Mouse (Mus musculus) MEL (cell line): Measurements from ENCODE around the gene Atp13a1. TPM values are rescaled to one million over a fixed set of nuclear protein-coding genes. Genes with fewer than 3 reads are reported as not detected.

Experiments
- DNase-seq: peaks from one replicate; pipeline ENCODE4 v3.0.0; 2011; ENCODE audit warnings: low read depth, low spot score
- H3K27ac ChIP-seq: 2 replicates; pipeline ENCODE4 v1.5.1; 2012; ENCODE audit warnings: low read depth, mild to moderate bottlenecking, control low read depth, low read length, moderate library complexity; ENCODE audit not compliant: control insufficient read depth
- H3K27me3 ChIP-seq, 2 experiments: fragments of 150-350 bp in 1 of 2; sonication (generic) in 1 of 2; 2 replicates each; pipeline ENCODE4 v1.6.1; 2012; ENCODE audit warnings: low read length in 2 of 2, mild to moderate bottlenecking in 2 of 2, improper control_type of control experiment in 1 of 2, moderate library complexity in 1 of 2; ENCODE audit not compliant: insufficient read depth in 2 of 2, control insufficient read depth in 1 of 2
- H3K36me3 ChIP-seq, 2 experiments: 2 replicates each; pipeline ENCODE4 v1.6.1; 2012 to 2014; ENCODE audit warnings: low read length in 2 of 2, improper control_type of control experiment in 1 of 2, inconsistent platforms in 1 of 2, mild to moderate bottlenecking in 1 of 2; ENCODE audit not compliant: insufficient read depth in 2 of 2, control insufficient read depth in 1 of 2
- H3K4me1 ChIP-seq, 2 experiments: fragments of 150-350 bp in 1 of 2; sonication (generic) in 1 of 2; 2 replicates each; pipeline ENCODE4 v1.6.1; 2012; ENCODE audit warnings: low read length in 2 of 2, improper control_type of control experiment in 1 of 2, mild to moderate bottlenecking in 1 of 2; ENCODE audit not compliant: insufficient read depth in 2 of 2, control insufficient read depth in 1 of 2
- H3K4me3 ChIP-seq, 2 experiments: fragments of 150-350 bp in 1 of 2; sonication (generic) in 1 of 2; 2 replicates each; pipeline ENCODE4 v1.5.1; 2012; ENCODE audit warnings: low read depth in 2 of 2, low read length in 2 of 2, mild to moderate bottlenecking in 2 of 2, moderate library complexity in 2 of 2, control low read depth in 1 of 2, improper control_type of control experiment in 1 of 2; ENCODE audit not compliant: control insufficient read depth in 1 of 2, insufficient read depth in 1 of 2
- H3K79me2 ChIP-seq: 2 replicates; pipeline ENCODE4 v1.6.1; 2012; ENCODE audit warnings: mild to moderate bottlenecking, low read length, moderate library complexity; ENCODE audit not compliant: control insufficient read depth, poor library complexity, insufficient read depth
- H3K9ac ChIP-seq: 2 replicates; pipeline ENCODE4 v1.6.1; 2012; ENCODE audit warnings: low read depth, mild to moderate bottlenecking, control low read depth, low read length, moderate library complexity; ENCODE audit not compliant: control insufficient read depth, poor library complexity, severe bottlenecking
- H3K9me3 ChIP-seq: fragments of 150-350 bp; sonication (generic); replicated peaks from 2 replicates; pipeline ENCODE4 v1.6.1; 2012; ENCODE audit warnings: mild to moderate bottlenecking, low read length, improper control_type of control experiment, moderate library complexity; ENCODE audit not compliant: insufficient read depth
- CHD2 ChIP-seq: IDR thresholded peaks from 2 replicates; pipeline ENCODE4 v1.6.1; 2011; ENCODE audit warnings: low read length, improper control_type of control experiment
- ELF1 ChIP-seq: IDR thresholded peaks from 2 replicates; pipeline ENCODE4 v1.6.1; 2014; ENCODE audit warnings: low read depth, mild to moderate bottlenecking, inconsistent platforms, low read length, improper control_type of control experiment, moderate library complexity
- EP300 ChIP-seq, 2 experiments: IDR thresholded peaks; 2 replicates each; pipeline ENCODE4 v1.6.1; 2011; ENCODE audit warnings: improper control_type of control experiment in 2 of 2, low read length in 2 of 2, low read depth in 1 of 2, mild to moderate bottlenecking in 1 of 2
- GATA1 ChIP-seq: IDR thresholded peaks from 2 replicates; pipeline ENCODE4 v1.6.1; 2011; ENCODE audit warnings: low read depth, low read length, improper control_type of control experiment
- KAT2A ChIP-seq: conservative IDR thresholded peaks from 2 replicates; pipeline ENCODE4 v1.6.1; 2012; ENCODE audit warnings: low read depth, low read length, improper control_type of control experiment, inconsistent platforms
- MAFK ChIP-seq: IDR thresholded peaks from 2 replicates; pipeline ENCODE4 v1.6.1; 2011; ENCODE audit warnings: low read depth, mild to moderate bottlenecking, low read length, improper control_type of control experiment, borderline replicate concordance
- NELFE ChIP-seq: IDR thresholded peaks from 2 replicates; pipeline ENCODE4 v1.6.1; 2011; ENCODE audit warnings: low read depth, low read length, improper control_type of control experiment
- POLR2A ChIP-seq, 2 experiments: IDR thresholded peaks; 2 replicates each; pipeline ENCODE4 v1.6.1; 2011 to 2012; ENCODE audit warnings: low read length in 2 of 2, mild to moderate bottlenecking in 2 of 2, control low read depth in 1 of 2, improper control_type of control experiment in 1 of 2, low read depth in 1 of 2, moderate library complexity in 1 of 2; ENCODE audit not compliant: control insufficient read depth in 1 of 2, insufficient read depth in 1 of 2, poor library complexity in 1 of 2
- POLR2AphosphoS2 ChIP-seq: IDR thresholded peaks from 2 replicates; pipeline ENCODE4 v1.6.1; 2011; ENCODE audit warnings: low read length, improper control_type of control experiment
- POLR2AphosphoS5 ChIP-seq: IDR thresholded peaks from 2 replicates; pipeline ENCODE4 v1.6.1; 2012; ENCODE audit warnings: low read depth, borderline replicate concordance, mild to moderate bottlenecking, inconsistent platforms, low read length, moderate library complexity, mixed read lengths
- SMC3 ChIP-seq: IDR thresholded peaks from 2 replicates; pipeline ENCODE4 v1.6.1; 2011; ENCODE audit warnings: low read depth, low read length, improper control_type of control experiment
- TAL1 ChIP-seq: IDR thresholded peaks from 2 replicates; pipeline ENCODE4 v1.6.1; 2012; ENCODE audit warnings: mild to moderate bottlenecking, inconsistent platforms, low read length, moderate library complexity, mixed read lengths
- TBP ChIP-seq: IDR thresholded peaks from 2 replicates; pipeline ENCODE4 v1.8.0; 2011; ENCODE audit warnings: low read depth, low read length, improper control_type of control experiment
- USF2 ChIP-seq, 2 experiments: IDR thresholded peaks; 2 replicates each; pipeline ENCODE4 v1.6.1; 2011 to 2012; ENCODE audit warnings: improper control_type of control experiment in 2 of 2, low read length in 2 of 2, borderline replicate concordance in 1 of 2, inconsistent platforms in 1 of 2, low read depth in 1 of 2, mild to moderate bottlenecking in 1 of 2; ENCODE audit not compliant: insufficient read depth in 1 of 2
- ZC3H11A ChIP-seq: IDR thresholded peaks from 2 replicates; pipeline ENCODE4 v1.6.1; 2012; ENCODE audit warnings: low read depth, mild to moderate bottlenecking, inconsistent platforms, low read length, improper control_type of control experiment
- ZKSCAN1 ChIP-seq: IDR thresholded peaks from 2 replicates; pipeline ENCODE4 v1.6.1; 2012; ENCODE audit warnings: low read depth, mild to moderate bottlenecking, inconsistent platforms, low read length, improper control_type of control experiment, moderate library complexity
- ZNF384 ChIP-seq: IDR thresholded peaks from 2 replicates; pipeline ENCODE4 v1.6.1; 2012; ENCODE audit warnings: low read depth, mild to moderate bottlenecking, inconsistent platforms, low read length, improper control_type of control experiment
- polyA plus RNA-seq, 2 experiments: library from polyadenylated mRNA; stranded (reverse) in 1 of 2; unstranded in 1 of 2; fragments of >175 nt in 1 of 2; fragments of >200 nt in 1 of 2; gene quantifications; 2 replicates each; pipeline versions ENCODE4 v1.2.1 to v1.2.4; 2012; ENCODE audit warnings: low replicate concordance in 2 of 2, low read depth in 1 of 2; ENCODE audit not compliant: insufficient read length in 2 of 2, insufficient read depth in 1 of 2, missing spikeins in 1 of 2
- total RNA-seq: library from RNA; depleted of rRNA; stranded (reverse); fragments of 300-350 nt; gene quantifications from 2 replicates; pipeline ENCODE4 v1.2.3, GENCODE M21; 2012

The Atp13a1 gene
- total and polyA plus RNA-seq, 3 experiments, result 52.4 to 83.7 TPM; not detected in 1

DNA sequence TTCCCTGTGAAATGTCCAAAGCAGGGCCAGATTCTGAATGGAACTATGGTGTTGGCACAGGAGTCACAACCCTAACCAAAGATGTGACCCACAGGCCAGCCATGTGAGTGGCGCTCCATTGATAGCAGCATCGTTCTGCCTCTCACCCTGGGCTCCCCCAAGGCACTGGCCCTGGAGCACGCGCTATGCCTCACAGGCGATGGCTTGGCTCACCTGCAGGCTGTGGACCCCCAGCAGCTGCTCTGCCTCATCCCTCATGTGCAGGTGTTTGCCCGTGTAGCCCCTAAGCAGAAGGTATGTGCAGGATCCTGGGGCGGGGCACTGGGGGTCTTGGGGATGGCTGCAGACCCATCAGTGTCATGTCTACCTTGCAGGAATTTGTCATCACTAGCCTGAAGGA is 12.4 kb downstream of the Atp13a1 start:
- no peaks in the 10 kb centered on the region for H3K9me3 ChIP-seq
- H3K9ac ChIP-seq, result no peak overlapping the region
- no peaks in the 10 kb centered on the region for H3K79me2 ChIP-seq
- H3K4me3 ChIP-seq, result no peak overlapping the region
- no peaks in the 10 kb centered on the region for H3K27me3 ChIP-seq
- H3K4me1 ChIP-seq, result no peaks in the 10 kb centered on the region
- H3K36me3 ChIP-seq, result peaks cover 3 to 8% of the 10 kb centered on the region in 2 experiments; a peak in 2 of 4 replicates
- no peak overlapping the region for H3K27ac ChIP-seq
- TF ChIP-seq USF2 (IDR thresholded peaks at IDR 0.05; ENCODE audit: borderline replicate concordance in 1 of 2, insufficient read depth in 1 of 2, low read depth in 1 of 2, low read length in 2 of 2), result no peak
- TF ChIP-seq EP300 (IDR thresholded peaks at IDR 0.05; ENCODE audit: low read depth in 1 of 2, low read length in 2 of 2), result no peak
- TF ChIP-seq CHD2, result no peak
- no peak for TF ChIP-seq TBP
- TF ChIP-seq ZC3H11A, result no peak
- TF ChIP-seq MAFK, result no peak
- TF ChIP-seq TAL1, result no peak
- TF ChIP-seq SMC3, result no peak
- no peak for TF ChIP-seq POLR2AphosphoS5
- no peak for TF ChIP-seq ZKSCAN1
- DNase-seq, result no peak

DNA sequence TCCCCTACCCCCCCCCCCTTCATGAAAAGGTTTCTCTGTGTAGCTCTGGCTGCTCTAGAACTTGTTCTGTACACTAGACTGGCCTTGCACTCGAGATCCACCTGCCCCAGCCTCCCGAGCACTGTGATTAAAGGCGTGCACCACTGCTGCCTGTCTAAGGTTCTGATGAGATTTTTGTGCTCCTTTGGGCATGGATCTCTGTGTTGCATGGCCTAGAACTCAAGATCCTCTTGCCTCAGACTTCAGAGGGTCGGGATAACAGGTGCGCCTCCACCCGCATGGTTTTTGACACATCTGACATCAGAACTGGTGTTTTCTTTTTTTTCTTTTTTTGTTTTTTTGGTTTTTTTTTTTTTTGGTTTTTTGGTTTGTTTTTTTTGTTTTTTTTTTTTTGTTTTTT is 13.6 kb downstream of the Atp13a1 start:
- Histone ChIP-seq H3K27me3 (no peaks in the 10 kb centered on the region), H3K4me3 (no peak overlapping the region), H3K9me3 (no peaks in the 10 kb centered on the region), H3K27ac (no peak overlapping the region), H3K4me1 (no peaks in the 10 kb centered on the region), H3K9ac (no peak overlapping the region), H3K79me2 (peaks cover 6% of the 10 kb centered on the region), H3K36me3 (peaks cover 3 to 7% of the 10 kb centered on the region in 2 experiments; a peak in 3 of 4 replicates)
- DNase-seq, result no peak
- TF ChIP-seq ELF1, result no peak
- TF ChIP-seq ZKSCAN1, result 0 out of 2 replicates have a peak, but pooled peaks have one; percentile 41
- no peak for TF ChIP-seq KAT2A
- TF ChIP-seq ZNF384, result peak; percentile 67
- no peak for TF ChIP-seq POLR2AphosphoS2

DNA sequence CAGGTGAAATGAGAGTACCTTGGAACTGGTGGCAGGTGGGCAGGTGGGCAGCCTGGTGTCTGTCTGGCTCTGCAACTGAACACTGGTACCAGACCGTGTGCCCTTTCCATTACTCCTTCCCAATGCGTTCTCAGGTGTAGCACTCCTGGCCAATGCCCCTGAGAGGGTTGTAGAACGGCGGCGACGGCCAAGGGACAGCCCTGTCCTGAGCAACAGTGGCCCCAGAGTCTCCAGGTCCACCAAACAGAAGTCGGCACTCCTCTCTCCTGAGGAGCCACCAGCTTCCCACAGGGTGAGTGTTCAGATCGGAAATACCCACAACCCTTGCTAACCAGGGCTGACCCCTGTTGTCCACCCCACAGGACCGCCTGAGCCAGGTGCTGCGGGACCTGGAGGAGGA is 14.1 kb downstream of the Atp13a1 start:
- Histone ChIP-seq H3K27ac (no peak overlapping the region), H3K4me1 (no peaks in the 10 kb centered on the region), H3K9me3 (no peaks in the 10 kb centered on the region), H3K4me3 (no peak overlapping the region), H3K27me3 (no peaks in the 10 kb centered on the region), H3K79me2 (peaks cover 7% of the 10 kb centered on the region), H3K36me3 (peaks cover 6 to 7% of the 10 kb centered on the region in 2 experiments; a peak in 3 of 4 replicates), H3K9ac (no peak overlapping the region)
- no peak for DNase-seq
- no peak for TF ChIP-seq ZKSCAN1
- TF ChIP-seq MAFK, result no peak
- no peak for TF ChIP-seq ZC3H11A
- TF ChIP-seq POLR2AphosphoS5, result no peak
- TF ChIP-seq ELF1, result no peak
- TF ChIP-seq NELFE, result no peak
- no peak for TF ChIP-seq GATA1
- TF ChIP-seq POLR2A (IDR thresholded peaks at IDR 0.05; ENCODE audit: control insufficient read depth in 1 of 2, insufficient read depth in 1 of 2, low read depth in 1 of 2, low read length in 2 of 2, poor library complexity in 1 of 2), result no peak
